Mouse (Mus musculus): ENCODE measurements around the gene Prdx6.
A peak's percentile ranks its signal among the peaks of the same experiment; 100 is the strongest.
"Not testable (repeated sequence)": the region's sequence is repeated elsewhere in the genome, so short reads cannot be mapped to it uniquely, and the experiment has no call there.

The Prdx6 gene

DNA sequence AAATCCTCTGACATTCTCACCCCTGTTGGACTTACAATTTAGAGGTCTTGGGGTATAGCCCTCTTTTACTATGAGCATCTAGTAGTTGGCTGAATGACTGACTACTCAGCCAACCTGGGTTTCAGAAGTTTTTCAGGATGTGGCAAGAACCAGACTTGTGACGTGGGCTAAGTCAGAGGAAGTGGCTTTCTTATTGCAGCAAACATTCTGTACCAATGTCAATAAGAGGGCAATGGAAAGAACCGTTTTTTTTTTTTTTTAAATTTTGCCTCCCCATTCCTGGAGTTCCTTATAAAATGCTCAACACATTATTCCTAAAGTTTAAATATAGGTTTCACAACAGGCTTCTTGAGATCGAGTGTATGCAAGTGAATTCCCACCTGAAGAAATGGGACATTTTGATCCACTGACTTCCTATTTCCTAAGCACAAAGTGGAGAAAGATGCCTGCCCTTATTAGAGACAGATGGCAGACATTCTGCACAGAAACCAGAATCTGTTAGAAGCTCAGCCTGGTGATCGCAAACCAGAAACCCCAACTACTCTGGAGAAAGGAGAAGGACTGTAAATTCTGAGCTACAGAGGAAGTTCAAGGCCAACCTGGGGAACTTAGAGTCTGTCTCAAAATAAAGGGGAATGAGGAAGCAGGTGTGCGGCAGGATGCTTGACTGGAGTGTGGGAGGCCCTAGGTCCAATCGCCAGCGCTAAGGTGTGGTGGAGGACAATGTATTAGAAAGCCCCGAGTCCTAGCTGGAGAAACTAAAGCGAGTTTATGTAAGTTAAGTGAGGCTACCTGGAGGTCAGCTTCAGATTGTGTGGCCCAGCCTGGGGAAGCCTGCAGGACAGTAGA lies 622 bp upstream of the Prdx6 start:
- no peak for DNase-seq (ENCODE audit: low read depth)

- DNase-seq (ENCODE audit: low read depth), result no peak
Measured at GRCm38 (mm10) chr1:161250031-161250603, 902 bp downstream of the Prdx6 start.

DNA sequence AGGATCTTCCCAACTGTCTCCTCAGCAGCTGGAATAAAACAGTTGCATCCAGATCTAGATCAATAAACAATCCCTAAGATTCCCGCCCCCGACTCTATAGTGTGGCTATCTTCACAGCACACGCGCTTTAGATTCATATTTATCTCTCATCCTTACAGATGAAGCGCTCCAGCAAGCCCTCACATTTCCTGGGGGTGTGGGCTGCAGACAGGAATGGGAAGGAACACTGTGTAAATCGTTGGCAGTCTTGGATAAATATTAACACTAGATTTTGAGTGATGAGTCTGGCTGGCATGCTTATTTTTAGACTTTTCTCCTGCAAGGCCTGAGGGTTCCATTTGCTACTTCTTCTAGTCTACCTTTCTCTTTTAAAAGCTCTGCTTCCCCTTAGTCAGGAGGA lies 1.6 kb downstream of the Prdx6 start:
- no peak for DNase-seq (ENCODE audit: low read depth)

DNA sequence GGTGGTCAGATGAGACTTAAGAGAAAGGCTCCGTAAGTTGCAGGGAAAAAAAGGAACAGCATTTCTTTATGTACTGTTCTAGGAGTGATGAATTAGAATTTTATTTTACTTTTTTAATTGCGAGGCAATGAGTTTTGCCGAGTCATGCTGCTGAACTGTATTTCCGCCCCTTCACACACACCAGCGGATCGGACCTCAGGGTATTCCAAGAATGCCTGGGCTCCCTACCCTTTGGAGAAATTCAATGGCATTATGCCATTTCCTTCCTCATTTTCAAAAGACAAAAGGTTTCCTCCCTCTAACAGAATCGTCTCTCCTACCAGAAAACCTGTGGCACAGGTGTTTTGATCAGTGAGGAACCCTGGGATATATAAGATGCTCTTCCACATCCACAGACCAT lies 2.3 kb downstream of the Prdx6 start:
- no peak for DNase-seq (ENCODE audit: low read depth)

DNA sequence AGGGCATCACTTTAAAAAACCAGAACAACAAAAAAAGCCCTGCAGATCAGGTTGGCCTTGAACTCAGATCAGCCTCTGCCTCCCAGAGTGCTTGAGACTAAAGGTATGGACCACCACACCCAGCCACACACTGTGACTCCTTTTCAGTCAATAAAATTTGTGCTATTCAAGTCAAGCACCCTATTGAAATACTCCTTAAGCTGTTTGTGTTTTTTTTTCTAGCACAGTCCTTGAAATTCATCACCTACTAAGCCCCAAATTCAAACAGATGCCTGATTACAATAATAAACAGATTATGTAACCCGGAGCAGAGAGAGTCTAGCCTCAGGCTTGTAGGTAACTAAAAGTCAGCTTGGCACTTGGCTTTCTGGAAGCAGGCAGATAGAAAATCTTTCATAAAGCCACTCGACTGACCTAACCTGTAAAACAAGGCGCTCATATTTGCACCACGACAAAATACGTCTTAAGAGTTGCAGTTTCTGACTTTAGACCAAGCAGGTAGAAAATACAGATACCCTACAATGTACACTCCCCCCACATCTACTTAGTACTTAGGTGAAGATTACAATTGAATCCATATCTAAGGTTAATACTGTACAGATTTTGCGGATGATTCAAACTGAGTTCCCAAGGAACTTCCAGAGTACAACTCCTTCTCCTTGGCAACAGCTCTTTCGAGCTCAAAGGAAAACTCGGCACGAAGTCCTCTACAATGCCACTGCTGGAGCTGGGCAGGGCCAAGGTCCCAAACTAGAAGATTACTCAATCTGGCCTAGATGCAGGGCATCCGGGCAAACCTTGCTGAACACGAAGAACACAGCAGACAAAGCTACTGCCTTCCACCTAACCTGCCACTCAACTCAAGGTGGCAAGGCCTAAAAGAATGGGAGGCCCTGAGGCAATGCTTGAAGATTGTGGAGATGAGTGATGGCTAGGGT lies 3.1 kb downstream of the Prdx6 start:
- no peak for DNase-seq (ENCODE audit: low read depth)

DNA sequence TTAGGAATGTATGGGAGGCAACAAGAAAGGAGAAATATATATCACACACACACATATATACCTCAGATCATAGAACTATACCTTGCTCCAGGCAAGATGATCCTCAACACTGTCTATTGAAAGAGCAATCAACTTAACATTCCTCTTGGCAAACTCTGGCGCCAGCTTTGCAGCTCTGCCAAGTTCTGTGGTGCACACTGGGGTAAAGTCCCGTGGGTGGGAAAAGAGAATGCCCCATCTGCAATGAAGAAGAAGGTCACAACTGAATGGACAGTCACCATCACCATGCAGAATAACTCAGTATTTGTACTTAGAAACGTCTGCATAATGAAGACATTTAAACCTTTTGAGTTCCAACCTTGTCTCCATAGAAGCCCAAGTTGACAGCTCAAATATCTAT lies 3.8 kb downstream of the Prdx6 start:
- DNase-seq (ENCODE audit: low read depth), result no peak

- DNase-seq (ENCODE audit: low read depth), result no peak
Measured at GRCm38 (mm10) chr1:161237750-161238149, 13.3 kb downstream of the Prdx6 start.

- DNase-seq (ENCODE audit: low read depth), result no peak
Measured at GRCm38 (mm10) chr1:161237339-161237738, 13.7 kb downstream of the Prdx6 start.

DNA sequence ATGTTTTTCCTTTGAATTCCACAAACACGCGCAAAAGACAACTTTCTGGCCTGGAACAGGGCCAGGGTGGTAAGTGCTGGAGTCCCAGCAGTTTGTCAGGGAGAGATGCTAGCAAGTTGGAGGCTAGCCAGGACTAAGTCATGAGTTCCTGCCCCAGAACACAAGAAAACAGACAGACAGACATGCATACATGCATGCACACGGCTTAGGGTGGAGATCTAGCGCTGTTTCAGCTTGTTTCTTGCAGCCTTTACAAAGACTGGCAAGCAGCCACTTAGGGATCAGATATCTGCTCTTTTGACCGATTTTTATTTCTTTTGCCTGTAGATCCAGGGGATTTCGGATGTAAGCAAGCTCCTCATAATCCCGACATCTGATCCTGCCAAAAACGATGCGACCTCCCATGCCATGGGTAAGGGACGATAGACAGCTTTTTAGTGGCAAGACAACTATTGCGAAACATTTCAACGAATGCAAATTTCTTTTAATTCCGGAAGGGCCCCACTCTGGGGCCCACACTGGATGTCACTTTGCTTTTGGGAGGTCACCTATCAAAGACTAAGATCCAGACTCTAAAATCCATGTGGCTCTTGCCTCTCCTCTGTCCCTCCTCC lies 17.7 kb downstream of the Prdx6 start:
- DNase-seq (ENCODE audit: low read depth), result no peak

DNA sequence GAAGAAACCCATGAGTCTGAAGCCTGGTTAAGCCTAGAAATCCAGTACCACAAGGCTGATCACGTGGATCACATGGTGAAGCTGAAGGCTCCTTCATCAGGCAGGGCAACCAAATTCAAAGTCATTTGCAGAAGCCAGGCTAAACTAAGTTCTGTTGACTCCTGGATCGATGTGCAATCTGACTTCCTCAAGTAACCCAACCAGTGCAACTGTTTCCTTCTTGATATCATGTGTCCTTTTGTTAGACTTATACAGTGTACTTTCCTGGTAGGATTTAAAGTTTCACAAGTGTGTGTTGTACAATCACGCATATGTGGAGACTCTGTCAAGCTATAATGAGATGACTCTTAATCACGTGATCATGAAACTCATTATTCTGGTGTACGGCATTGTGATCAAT lies 18.8 kb downstream of the Prdx6 start:
- no peak for DNase-seq (ENCODE audit: low read depth)

GRCm38 (mm10) chr1:161224837-161225236 lies 26.2 kb downstream of the Prdx6 start:
- peak; percentile 46 for DNase-seq (ENCODE audit: low read depth)

DNA sequence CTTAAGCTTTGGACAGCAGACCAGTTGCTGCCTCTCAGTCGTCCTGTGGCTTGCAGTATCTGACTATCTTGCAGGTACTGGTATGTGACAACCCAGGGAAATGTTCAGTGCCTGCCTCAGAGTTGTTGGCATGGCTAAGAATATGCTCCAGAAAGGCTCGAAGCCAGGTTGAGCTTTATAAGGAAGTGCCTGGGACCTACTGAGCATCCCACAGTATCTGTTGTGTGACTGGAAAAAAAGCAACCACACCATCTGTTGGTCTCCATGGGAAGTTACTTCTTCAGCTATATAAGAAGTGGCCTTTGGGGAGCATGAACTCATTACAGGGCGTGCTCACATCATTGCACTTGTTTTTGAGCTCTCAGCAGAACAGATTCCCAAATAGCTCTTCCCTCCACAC lies 31.2 kb downstream of the Prdx6 start:
- no peak for DNase-seq (ENCODE audit: low read depth)

- DNase-seq (ENCODE audit: low read depth), result peak; percentile 37
Measured at GRCm38 (mm10) chr1:161214465-161214864, 36.6 kb downstream of the Prdx6 start.

- no peak for DNase-seq (ENCODE audit: low read depth)
Measured at GRCm38 (mm10) chr1:161199856-161200255, 51.2 kb downstream of the Prdx6 start.

DNA sequence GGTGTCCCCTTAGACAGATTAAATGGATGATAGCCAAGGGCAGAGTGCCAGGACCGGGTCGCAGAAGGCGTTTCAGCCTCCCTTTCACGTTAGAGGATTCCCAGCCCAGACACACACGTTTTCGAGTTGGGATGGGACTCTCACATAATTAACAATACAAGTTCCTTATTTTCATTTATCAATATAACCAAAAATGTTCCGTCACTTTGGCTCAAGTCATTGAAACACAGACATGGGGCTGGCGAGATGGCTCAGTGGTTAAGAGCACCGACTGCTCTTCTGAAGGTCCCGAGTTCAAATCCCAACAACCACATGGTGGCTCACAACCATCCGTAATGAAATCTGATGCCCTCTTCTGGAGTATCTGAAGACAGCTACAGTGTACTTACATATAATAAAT lies 54.7 kb downstream of the Prdx6 start:
- DNase-seq (ENCODE audit: low read depth), result not testable (repeated sequence)

DNA sequence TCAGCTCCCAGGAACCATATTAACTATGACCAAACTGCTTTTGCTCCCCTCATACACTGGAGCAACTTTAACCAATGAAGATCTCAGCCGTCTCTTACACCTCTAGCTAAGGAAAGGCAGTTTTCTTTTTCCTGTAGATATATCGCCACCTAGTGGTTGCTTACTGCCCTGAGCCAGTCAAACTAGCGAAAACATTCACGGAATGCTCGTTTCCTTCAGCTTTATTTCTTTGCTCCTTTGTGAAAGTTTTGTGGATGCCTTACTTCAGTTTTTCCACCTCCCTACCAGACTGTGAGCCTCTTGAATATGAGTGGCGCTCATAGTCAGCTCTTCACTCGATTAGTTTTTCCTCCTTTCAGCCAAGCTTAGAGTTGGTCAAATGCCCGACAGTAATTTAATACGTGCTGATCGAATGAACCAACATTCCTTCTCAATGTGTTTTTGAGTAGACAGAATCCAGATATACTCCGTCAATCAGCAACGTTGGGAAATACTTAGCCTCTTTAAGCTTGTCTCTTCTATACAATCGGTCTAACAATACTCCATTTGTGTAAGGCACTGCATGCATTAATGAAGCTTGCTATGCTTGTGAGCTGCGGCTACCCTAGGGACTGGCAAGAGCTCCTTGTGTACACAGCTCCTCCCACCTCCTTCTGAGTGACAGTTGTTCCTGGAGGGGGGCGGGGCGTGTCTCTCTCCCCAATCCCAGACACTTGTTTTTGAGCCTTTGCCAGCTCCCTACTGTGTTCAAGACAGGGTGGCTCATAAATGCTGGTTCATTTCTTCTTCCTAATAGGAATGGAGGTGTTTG lies 55.3 kb downstream of the Prdx6 start:
- peak; percentile 77 for DNase-seq (ENCODE audit: low read depth)

DNA sequence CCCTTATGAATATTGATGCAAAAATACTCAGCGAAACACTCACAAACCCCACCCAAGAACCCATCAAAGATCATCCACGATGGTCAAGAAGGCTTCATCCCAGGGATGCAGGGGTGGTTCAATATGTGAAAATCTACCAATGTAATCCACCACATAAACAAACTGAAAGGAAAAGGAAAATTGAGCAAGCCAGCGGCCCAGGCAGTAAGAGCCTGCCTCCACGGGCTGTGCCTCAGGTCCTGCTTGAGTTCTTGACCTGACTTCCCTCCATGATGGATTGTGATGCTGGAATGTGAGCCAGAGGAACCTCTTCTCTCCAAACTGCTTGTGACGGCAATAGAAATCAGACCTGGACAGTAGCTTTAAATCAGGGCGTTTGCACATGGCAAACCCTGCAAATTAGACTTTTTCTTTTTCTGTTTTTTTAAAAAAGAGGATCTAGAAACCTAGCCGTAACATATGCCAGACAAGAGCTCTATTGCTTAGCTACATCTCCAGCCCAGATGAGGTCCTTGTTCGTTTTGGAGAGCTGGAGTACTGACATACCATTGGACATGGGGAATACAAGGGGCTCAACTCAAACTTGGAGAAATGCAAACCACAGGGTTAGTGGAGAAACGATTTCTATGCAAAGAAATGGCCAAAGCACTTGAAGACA lies 60.6 kb downstream of the Prdx6 start:
- DNase-seq (ENCODE audit: low read depth), result no peak
